In genomic region chr5:125113029-125113428, GRCm38 (mm10) we compare ENCODE assay signal across 10 mouse cellular contexts.
DNase-seq lines count a peak whose midpoint lies in the region; ATAC-seq lines count a peak whose summit lies in the region.
"Had no signal": no experiment of that assay in that cellular context is flagged by ENCODE, and none has a peak within 500 bp of the region (broad histone marks: within the 10 kb centered on the region; RNA-seq: fewer than 3 reads in every experiment).

No protein-coding gene starts in this region.

- H3K9me3 ChIP-seq in hindbrain, embryonic 10.5 days: 0 out of 2 replicates have a peak, but pooled peaks cover 3% of the 10 kb centered on the region
- H3K9me3 ChIP-seq in hindbrain, embryonic 11.5 days (ENCODE audit: control insufficient read depth, low read length): no peaks in the 10 kb centered on the region
- 0 out of 2 replicates have a peak, but pooled peaks cover 4% of the 10 kb centered on the region for H3K9me3 ChIP-seq in embryonic facial prominence, embryonic 10.5 days
- H3K9me3 ChIP-seq in forebrain, embryonic 16.5 days (ENCODE audit: control insufficient read depth, low read length): no peaks in the 10 kb centered on the region
- H3K9me3 ChIP-seq in midbrain, embryonic 12.5 days: no peaks in the 10 kb centered on the region
- H3K9me3 ChIP-seq: liver, embryonic 13.5 days had no signal

- no peaks in the 10 kb centered on the region for H3K27me3 ChIP-seq in hindbrain, embryonic 10.5 days (ENCODE audit: insufficient read depth, poor library complexity, severe bottlenecking)
- H3K27me3 ChIP-seq in hindbrain, embryonic 11.5 days (ENCODE audit: control insufficient read depth, insufficient read depth, low read length): no peaks in the 10 kb centered on the region
- H3K27me3 ChIP-seq in embryonic facial prominence, embryonic 10.5 days (replicated peaks; ENCODE audit: low read depth, poor library complexity, severe bottlenecking): no peaks in the 10 kb centered on the region
- H3K27me3 ChIP-seq in forebrain, embryonic 16.5 days (replicated peaks; ENCODE audit: control insufficient read depth, insufficient read depth, low read length): no peaks in the 10 kb centered on the region
- H3K27me3 ChIP-seq in midbrain, embryonic 12.5 days: no peaks in the 10 kb centered on the region
- H3K27me3 ChIP-seq: liver, embryonic 13.5 days had no signal

- no peak overlapping the region for H3K4me3 ChIP-seq in hindbrain, embryonic 10.5 days
- H3K4me3 ChIP-seq in hindbrain, embryonic 11.5 days (ENCODE audit: low read depth, low read length): no peak overlapping the region
- H3K4me3 ChIP-seq in embryonic facial prominence, embryonic 10.5 days: no peak overlapping the region
- no peak overlapping the region for H3K4me3 ChIP-seq in forebrain, embryonic 16.5 days (replicated peaks; ENCODE audit: low read length)
- H3K4me3 ChIP-seq in midbrain, embryonic 12.5 days: no peak overlapping the region
- H3K4me3 ChIP-seq: liver, embryonic 13.5 days had no signal

- peak overlapping the region; percentile 79 for H3K27ac ChIP-seq in hindbrain, embryonic 10.5 days
- H3K27ac ChIP-seq in hindbrain, embryonic 11.5 days (ENCODE audit: low read depth, low read length): no peak overlapping the region
- peak overlapping the region; percentile 62 for H3K27ac ChIP-seq in embryonic facial prominence, embryonic 10.5 days (replicated peaks)
- peak overlapping the region; percentile 84 for H3K27ac ChIP-seq in forebrain, embryonic 16.5 days (ENCODE audit: low read length)
- H3K27ac ChIP-seq in midbrain, embryonic 12.5 days (replicated peaks): peak overlapping the region; percentile 66
- H3K27ac ChIP-seq: liver, embryonic 13.5 days had no signal

- no peak overlapping the region for H3K9ac ChIP-seq in hindbrain, embryonic 11.5 days (ENCODE audit: low read depth, low read length)
- peak overlapping the region; percentile 5; the same call in 1 of the 2 replicates for H3K9ac ChIP-seq in forebrain, embryonic 16.5 days (replicated peaks; ENCODE audit: low read depth, low read length)
- H3K9ac ChIP-seq in midbrain, embryonic 12.5 days (replicated peaks): no peak overlapping the region
- H3K9ac ChIP-seq: liver, embryonic 13.5 days had no signal

- ATAC-seq in hindbrain, embryonic 11.5 days (ENCODE audit: low FRiP score): no peak
- ATAC-seq in forebrain, embryonic 16.5 days: peak; percentile 85
- ATAC-seq in midbrain, embryonic 12.5 days (ENCODE audit: low FRiP score, low read depth): 0 out of 2 replicates have a peak, but pooled peaks have one; percentile 45
- ATAC-seq in activated CD4-positive, CD25-positive, alpha-beta regulatory T cell, adult 4 months: no peak

- H3K36me3 ChIP-seq in hindbrain, embryonic 10.5 days: peaks cover 95% of the 10 kb centered on the region
- peaks cover 10% of the 10 kb centered on the region for H3K36me3 ChIP-seq in hindbrain, embryonic 11.5 days (ENCODE audit: control insufficient read depth, insufficient read depth, low read length)
- H3K36me3 ChIP-seq in embryonic facial prominence, embryonic 10.5 days (replicated peaks): peaks cover 92% of the 10 kb centered on the region
- H3K36me3 ChIP-seq in forebrain, embryonic 16.5 days (ENCODE audit: control insufficient read depth, insufficient read depth): peaks cover 8% of the 10 kb centered on the region; the same call in 1 of the 2 replicates
- peaks cover 75% of the 10 kb centered on the region for H3K36me3 ChIP-seq in midbrain, embryonic 12.5 days
- H3K36me3 ChIP-seq: G1E had no signal

- DNase-seq in hindbrain, embryonic 10.5 days (ENCODE audit: low spot score): no peak
- DNase-seq in hindbrain, embryonic 11.5 days (ENCODE audit: low spot score): no peak
- no peak for DNase-seq in embryonic facial prominence, embryonic 10.5 days (ENCODE audit: low spot score)
- DNase-seq in embryo, embryonic 9.5 days (ENCODE audit: extremely low spot score): no peak
- DNase-seq in embryo, embryonic 10.5 days (ENCODE audit: low spot score): no peak
- DNase-seq: liver, embryonic 13.5 days had no signal

- WGBS in hindbrain, embryonic 10.5 days: 66% methylated on average over 5 of the region's 5 CpGs
- 61% methylated on average over 5 of the region's 5 CpGs for WGBS in hindbrain, embryonic 11.5 days
- WGBS in embryonic facial prominence, embryonic 10.5 days: 63% methylated on average over 5 of the region's 5 CpGs
- WGBS in forebrain, embryonic 16.5 days: 17% methylated on average over 5 of the region's 5 CpGs
- WGBS in midbrain, embryonic 12.5 days: 58% methylated on average over 5 of the region's 5 CpGs

- H3K4me1 ChIP-seq in hindbrain, embryonic 10.5 days (replicated peaks): peaks cover 53% of the 10 kb centered on the region
- H3K4me1 ChIP-seq in hindbrain, embryonic 11.5 days (replicated peaks; ENCODE audit: control insufficient read depth, insufficient read depth, low read length): peaks cover 6% of the 10 kb centered on the region; the same call in 1 of the 2 replicates
- H3K4me1 ChIP-seq in embryonic facial prominence, embryonic 10.5 days: peaks cover 51% of the 10 kb centered on the region
- H3K4me1 ChIP-seq in forebrain, embryonic 16.5 days (replicated peaks; ENCODE audit: control insufficient read depth, insufficient read depth, low read length): peaks cover 33% of the 10 kb centered on the region
- H3K4me1 ChIP-seq in midbrain, embryonic 12.5 days: peaks cover 34% of the 10 kb centered on the region
- H3K4me1 ChIP-seq: liver, embryonic 13.5 days had no signal

- no peak overlapping the region for H3K4me2 ChIP-seq in hindbrain, embryonic 11.5 days (replicated peaks; ENCODE audit: low read depth, low read length)
- H3K4me2 ChIP-seq in forebrain, embryonic 16.5 days (ENCODE audit: low read length): no peak overlapping the region
- no peak overlapping the region for H3K4me2 ChIP-seq in midbrain, embryonic 12.5 days (replicated peaks)
- H3K4me2 ChIP-seq: liver, embryonic 13.5 days had no signal

Comparison
In these comparisons a context has a peak if more than half of its experiments do, and no peak if none do; other contexts are left out.
1. ATAC-seq: peak in forebrain, embryonic 16.5 days (single experiment) and midbrain, embryonic 12.5 days (single experiment); none in hindbrain, embryonic 11.5 days (single experiment) and activated CD4-positive, CD25-positive, alpha-beta regulatory T cell, adult 4 months (single experiment).